Mouse (Mus musculus): ENCODE measurements at regions not wholly inside any gene's neighbourhood (a gene's known extent, or its start where the extent isn't known, plus 50 kb on each side); places are given as distances from the start of the nearest gene placed in this dataset.

- 76% methylated on average over 6 of the region's 6 CpGs for WGBS
- no peak overlapping the region for H3K4me2 ChIP-seq (ENCODE audit: low read length)
Measured at GRCm38 (mm10) chr9:59125886-59126285, 89.6 kb upstream of the Neo1 start.

GRCm38 (mm10) chr9:59116561-59116960, 80.3 kb upstream of the Neo1 start:
- no peak for ATAC-seq (ENCODE audit: insufficient number of reproducible peaks, insufficient read depth, low FRiP score, low read depth)
- Histone ChIP-seq H3K9ac (ENCODE audit: low read length) (no peak overlapping the region), H3K4me2 (ENCODE audit: low read length) (peak overlapping the region; percentile 21; the same call in 1 of the 2 replicates), H3K4me1 (ENCODE audit: control insufficient read depth in 2 of 2, insufficient read depth in 2 of 2, low read length in 2 of 2) (peaks cover 0 to 9% of the 10 kb centered on the region in 2 experiments; a peak in 2 of 4 replicates), H3K27me3 (ENCODE audit: control insufficient read depth, insufficient read depth, low read length) (no peaks in the 10 kb centered on the region), H3K27ac (replicated peaks in 1 of 2; ENCODE audit: control insufficient read depth in 1 of 2, insufficient read depth in 1 of 2, low read depth in 2 of 2, low read length in 2 of 2) (no peak overlapping the region), H3K4me3 (ENCODE audit: control insufficient read depth in 1 of 2, insufficient read depth in 1 of 2, low read depth in 1 of 2, low read length in 2 of 2) (no peak overlapping the region), H3K9me3 (ENCODE audit: control insufficient read depth, low read length) (no peaks in the 10 kb centered on the region), H3K36me3 (ENCODE audit: control insufficient read depth, insufficient read depth, low read length) (no peaks in the 10 kb centered on the region)
- WGBS = 23% methylated on average over 2 of the region's 2 CpGs

More at GRCm38 (mm10) chr9:59125886-59126285, 89.6 kb upstream of the Neo1 start:
- no peak overlapping the region for H3K4me3 ChIP-seq (ENCODE audit: control insufficient read depth in 1 of 2, insufficient read depth in 1 of 2, low read depth in 1 of 2, low read length in 2 of 2)
- no peaks in the 10 kb centered on the region for H3K27me3 ChIP-seq (ENCODE audit: control insufficient read depth, insufficient read depth, low read length)
- no peaks in the 10 kb centered on the region for H3K36me3 ChIP-seq (ENCODE audit: control insufficient read depth, insufficient read depth, low read length)
- no peaks in the 10 kb centered on the region for H3K9me3 ChIP-seq (ENCODE audit: control insufficient read depth, low read length)
- H3K9ac ChIP-seq (ENCODE audit: low read length) = no peak overlapping the region
- no peaks in the 10 kb centered on the region for H3K4me1 ChIP-seq (ENCODE audit: control insufficient read depth in 2 of 2, insufficient read depth in 2 of 2, low read length in 2 of 2)
- no peak for ATAC-seq (ENCODE audit: insufficient number of reproducible peaks, insufficient read depth, low FRiP score, low read depth)
- no peak overlapping the region for H3K27ac ChIP-seq (replicated peaks in 1 of 2; ENCODE audit: control insufficient read depth in 1 of 2, insufficient read depth in 1 of 2, low read depth in 2 of 2, low read length in 2 of 2)

- WGBS = 59% methylated on average over 4 of the region's 4 CpGs
- Histone ChIP-seq H3K27ac (replicated peaks in 1 of 2; ENCODE audit: control insufficient read depth in 1 of 2, insufficient read depth in 1 of 2, low read depth in 2 of 2, low read length in 2 of 2) (no peak overlapping the region), H3K36me3 (ENCODE audit: control insufficient read depth, insufficient read depth, low read length) (no peaks in the 10 kb centered on the region), H3K4me3 (ENCODE audit: control insufficient read depth in 1 of 2, insufficient read depth in 1 of 2, low read depth in 1 of 2, low read length in 2 of 2) (no peak overlapping the region), H3K9ac (ENCODE audit: low read length) (no peak overlapping the region), H3K9me3 (ENCODE audit: control insufficient read depth, low read length) (no peaks in the 10 kb centered on the region), H3K27me3 (ENCODE audit: control insufficient read depth, insufficient read depth, low read length) (no peaks in the 10 kb centered on the region), H3K4me1 (ENCODE audit: control insufficient read depth in 2 of 2, insufficient read depth in 2 of 2, low read length in 2 of 2) (peaks cover 0 to 9% of the 10 kb centered on the region in 2 experiments; a peak in 2 of 4 replicates), H3K4me2 (ENCODE audit: low read length) (no peak overlapping the region)
- ATAC-seq (ENCODE audit: insufficient number of reproducible peaks, insufficient read depth, low FRiP score, low read depth) = no peak
Measured at GRCm38 (mm10) chr9:59113859-59114258, 77.6 kb upstream of the Neo1 start.

DNA sequence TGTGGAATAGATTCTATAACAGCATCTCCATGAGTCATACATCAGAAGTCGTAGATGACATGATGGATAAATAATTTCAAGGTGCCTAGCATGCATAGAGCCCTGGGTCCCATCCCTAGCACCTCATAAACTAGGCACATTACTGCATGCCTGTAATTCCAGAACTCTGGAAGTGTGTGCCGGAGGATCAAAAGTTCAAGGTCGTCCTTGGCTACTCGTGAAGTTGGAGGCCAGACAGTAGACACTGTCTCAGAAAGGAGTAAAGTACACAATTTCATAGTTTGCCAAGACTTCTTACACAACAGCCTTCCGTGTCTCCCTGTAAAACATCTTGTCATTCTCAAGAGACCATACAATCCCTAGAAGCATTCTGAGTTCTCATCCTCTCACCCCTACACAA, 63.5 kb upstream of the Neo1 start:
- Histone ChIP-seq H3K4me3 (ENCODE audit: control insufficient read depth in 1 of 2, insufficient read depth in 1 of 2, low read depth in 1 of 2, low read length in 2 of 2) (no peak overlapping the region), H3K36me3 (ENCODE audit: control insufficient read depth, insufficient read depth, low read length) (no peaks in the 10 kb centered on the region), H3K4me2 (ENCODE audit: low read length) (no peak overlapping the region), H3K4me1 (ENCODE audit: control insufficient read depth in 2 of 2, insufficient read depth in 2 of 2, low read length in 2 of 2) (peaks cover 0 to 4% of the 10 kb centered on the region in 2 experiments; a peak in 3 of 4 replicates), H3K27ac (replicated peaks in 1 of 2; ENCODE audit: control insufficient read depth in 1 of 2, insufficient read depth in 1 of 2, low read depth in 2 of 2, low read length in 2 of 2) (no peak overlapping the region), H3K9ac (ENCODE audit: low read length) (no peak overlapping the region), H3K27me3 (ENCODE audit: control insufficient read depth, insufficient read depth, low read length) (no peaks in the 10 kb centered on the region), H3K9me3 (ENCODE audit: control insufficient read depth, low read length) (no peaks in the 10 kb centered on the region)
- ATAC-seq (ENCODE audit: insufficient number of reproducible peaks, insufficient read depth, low FRiP score, low read depth) = no peak
- 63% methylated on average over 5 of the region's 5 CpGs for WGBS

GRCm38 (mm10) chr9:59097564-59097963, 61.3 kb upstream of the Neo1 start:
- Histone ChIP-seq H3K4me2 (ENCODE audit: low read length) (no peak overlapping the region), H3K27me3 (ENCODE audit: control insufficient read depth, insufficient read depth, low read length) (no peaks in the 10 kb centered on the region), H3K27ac (replicated peaks in 1 of 2; ENCODE audit: control insufficient read depth in 1 of 2, insufficient read depth in 1 of 2, low read depth in 2 of 2, low read length in 2 of 2) (no peak overlapping the region), H3K9me3 (ENCODE audit: control insufficient read depth, low read length) (no peaks in the 10 kb centered on the region), H3K4me1 (ENCODE audit: control insufficient read depth in 2 of 2, insufficient read depth in 2 of 2, low read length in 2 of 2) (peaks cover 0 to 4% of the 10 kb centered on the region in 2 experiments; a peak in 3 of 4 replicates), H3K4me3 (ENCODE audit: control insufficient read depth in 1 of 2, insufficient read depth in 1 of 2, low read depth in 1 of 2, low read length in 2 of 2) (no peak overlapping the region), H3K9ac (ENCODE audit: low read length) (no peak overlapping the region), H3K36me3 (ENCODE audit: control insufficient read depth, insufficient read depth, low read length) (no peaks in the 10 kb centered on the region)
- 66% methylated on average over 4 of the region's 4 CpGs for WGBS
- ATAC-seq (ENCODE audit: insufficient number of reproducible peaks, insufficient read depth, low FRiP score, low read depth) = no peak

GRCm38 (mm10) chr9:59096551-59097268, 60.5 kb upstream of the Neo1 start:
- WGBS = 66% methylated on average over 12 of the region's 12 CpGs
- Histone ChIP-seq H3K9me3 (ENCODE audit: control insufficient read depth, low read length) (no peaks in the 10 kb centered on the region), H3K9ac (ENCODE audit: low read length) (no peak overlapping the region), H3K4me3 (ENCODE audit: control insufficient read depth in 1 of 2, insufficient read depth in 1 of 2, low read depth in 1 of 2, low read length in 2 of 2) (no peak overlapping the region), H3K36me3 (ENCODE audit: control insufficient read depth, insufficient read depth, low read length) (no peaks in the 10 kb centered on the region), H3K27me3 (ENCODE audit: control insufficient read depth, insufficient read depth, low read length) (no peaks in the 10 kb centered on the region), H3K4me2 (ENCODE audit: low read length) (no peak overlapping the region), H3K4me1 (ENCODE audit: control insufficient read depth in 2 of 2, insufficient read depth in 2 of 2, low read length in 2 of 2) (peaks cover 0 to 4% of the 10 kb centered on the region in 2 experiments; a peak in 3 of 4 replicates), H3K27ac (replicated peaks in 1 of 2; ENCODE audit: control insufficient read depth in 1 of 2, insufficient read depth in 1 of 2, low read depth in 2 of 2, low read length in 2 of 2) (no peak overlapping the region)
- no peak for ATAC-seq (ENCODE audit: insufficient number of reproducible peaks, insufficient read depth, low FRiP score, low read depth)

- no peak for ATAC-seq (ENCODE audit: insufficient number of reproducible peaks, insufficient read depth, low FRiP score, low read depth)
Measured at GRCm38 (mm10) chr9:59095626-59096025, 59.4 kb upstream of the Neo1 start.

GRCm38 (mm10) chr9:59094106-59094505, 57.9 kb upstream of the Neo1 start:
- Histone ChIP-seq H3K4me3 (ENCODE audit: control insufficient read depth in 1 of 2, insufficient read depth in 1 of 2, low read depth in 1 of 2, low read length in 2 of 2) (no peak overlapping the region), H3K36me3 (ENCODE audit: control insufficient read depth, insufficient read depth, low read length) (no peaks in the 10 kb centered on the region), H3K9me3 (ENCODE audit: control insufficient read depth, low read length) (no peaks in the 10 kb centered on the region), H3K9ac (ENCODE audit: low read length) (no peak overlapping the region), H3K27me3 (ENCODE audit: control insufficient read depth, insufficient read depth, low read length) (no peaks in the 10 kb centered on the region), H3K4me2 (ENCODE audit: low read length) (no peak overlapping the region), H3K27ac (replicated peaks in 1 of 2; ENCODE audit: control insufficient read depth in 1 of 2, insufficient read depth in 1 of 2, low read depth in 2 of 2, low read length in 2 of 2) (no peak overlapping the region), H3K4me1 (ENCODE audit: control insufficient read depth in 2 of 2, insufficient read depth in 2 of 2, low read length in 2 of 2) (peaks cover 0 to 4% of the 10 kb centered on the region in 2 experiments; a peak in 3 of 4 replicates)
- ATAC-seq (ENCODE audit: insufficient number of reproducible peaks, insufficient read depth, low FRiP score, low read depth) = no peak
- WGBS = 82% methylated on average over 4 of the region's 4 CpGs

More at GRCm38 (mm10) chr9:59095626-59096025, 59.4 kb upstream of the Neo1 start:
- H3K9me3 ChIP-seq (ENCODE audit: control insufficient read depth, low read length) = no peaks in the 10 kb centered on the region
- H3K4me1 ChIP-seq (ENCODE audit: control insufficient read depth in 2 of 2, insufficient read depth in 2 of 2, low read length in 2 of 2) = peaks cover 0 to 4% of the 10 kb centered on the region in 2 experiments; a peak in 3 of 4 replicates
- H3K27ac ChIP-seq (replicated peaks in 1 of 2; ENCODE audit: control insufficient read depth in 1 of 2, insufficient read depth in 1 of 2, low read depth in 2 of 2, low read length in 2 of 2) = no peak overlapping the region
- WGBS = 81% methylated on average over 7 of the region's 7 CpGs
- no peaks in the 10 kb centered on the region for H3K36me3 ChIP-seq (ENCODE audit: control insufficient read depth, insufficient read depth, low read length)
- no peak overlapping the region for H3K4me2 ChIP-seq (ENCODE audit: low read length)
- no peaks in the 10 kb centered on the region for H3K27me3 ChIP-seq (ENCODE audit: control insufficient read depth, insufficient read depth, low read length)
- H3K4me3 ChIP-seq (ENCODE audit: control insufficient read depth in 1 of 2, insufficient read depth in 1 of 2, low read depth in 1 of 2, low read length in 2 of 2) = no peak overlapping the region
- no peak overlapping the region for H3K9ac ChIP-seq (ENCODE audit: low read length)
